Mouse (Mus musculus): ENCODE measurements around the gene Erp27.

GRCm38 (mm10) chr6:136962957-136963356 lies 41.0 kb upstream of the Erp27 start:
- TF ChIP-seq CHD1 (IDR thresholded peaks at IDR 0.05; ENCODE audit: low read depth, low read length) (no peak), MYC (IDR thresholded peaks at IDR 0.05; ENCODE audit: low read depth, low read length) (no peak), ZNF384 (IDR thresholded peaks at IDR 0.05; ENCODE audit: low read depth, low read length) (no peak), POLR2A (IDR thresholded peaks at IDR 0.05; ENCODE audit: low read depth, low read length) (no peak), CTCF (conservative IDR thresholded peaks at IDR 0.05 in 1 of 2, IDR thresholded peaks at IDR 0.05 in 1 of 2; ENCODE audit: low read depth in 2 of 2, low read length in 2 of 2) (no peak), POLR2AphosphoS2 (IDR thresholded peaks at IDR 0.05; ENCODE audit: low read depth, low read length) (no peak), E2F4 (IDR thresholded peaks at IDR 0.05; ENCODE audit: insufficient replicate concordance, low read depth, low read length) (no peak), MEF2A (IDR thresholded peaks at IDR 0.05; ENCODE audit: borderline replicate concordance, low read depth, low read length) (no peak), EP300 (IDR thresholded peaks at IDR 0.05; ENCODE audit: low read length) (no peak), NRF1 (IDR thresholded peaks at IDR 0.05; ENCODE audit: low read depth, low read length) (no peak), SMC3 (IDR thresholded peaks at IDR 0.05; ENCODE audit: low read depth, low read length) (no peak), CHD2 (IDR thresholded peaks at IDR 0.05; ENCODE audit: low read length) (no peak), RAD21 (IDR thresholded peaks at IDR 0.05; ENCODE audit: low read depth, low read length) (no peak)

Measured in CH12.LX (cell line).